Mouse (Mus musculus) right cerebral cortex, postnatal 4 days (tissue): ENCODE data around the gene Slc2a12.

Experiments
- DNase-seq: peaks from one replicate; pipeline ENCODE4 v3.0.0-alpha.2; 2022

The Slc2a12 gene

DNA sequence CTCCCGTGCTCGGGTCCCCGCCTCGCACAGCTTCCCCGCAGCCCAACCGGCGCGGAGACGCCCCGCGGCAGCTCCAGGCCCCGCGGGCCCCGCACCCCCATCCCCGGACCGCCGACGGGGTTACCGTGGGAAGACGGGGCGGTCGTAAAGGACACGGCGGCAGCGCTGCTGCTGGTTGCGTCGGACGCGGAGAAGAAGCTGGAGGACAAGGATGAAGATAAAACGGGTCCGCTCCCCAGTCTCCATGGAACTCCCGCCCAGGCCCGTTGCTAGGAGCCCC, 86.1 kb downstream of the Slc2a12 start:
- DNase-seq: no peak

DNA sequence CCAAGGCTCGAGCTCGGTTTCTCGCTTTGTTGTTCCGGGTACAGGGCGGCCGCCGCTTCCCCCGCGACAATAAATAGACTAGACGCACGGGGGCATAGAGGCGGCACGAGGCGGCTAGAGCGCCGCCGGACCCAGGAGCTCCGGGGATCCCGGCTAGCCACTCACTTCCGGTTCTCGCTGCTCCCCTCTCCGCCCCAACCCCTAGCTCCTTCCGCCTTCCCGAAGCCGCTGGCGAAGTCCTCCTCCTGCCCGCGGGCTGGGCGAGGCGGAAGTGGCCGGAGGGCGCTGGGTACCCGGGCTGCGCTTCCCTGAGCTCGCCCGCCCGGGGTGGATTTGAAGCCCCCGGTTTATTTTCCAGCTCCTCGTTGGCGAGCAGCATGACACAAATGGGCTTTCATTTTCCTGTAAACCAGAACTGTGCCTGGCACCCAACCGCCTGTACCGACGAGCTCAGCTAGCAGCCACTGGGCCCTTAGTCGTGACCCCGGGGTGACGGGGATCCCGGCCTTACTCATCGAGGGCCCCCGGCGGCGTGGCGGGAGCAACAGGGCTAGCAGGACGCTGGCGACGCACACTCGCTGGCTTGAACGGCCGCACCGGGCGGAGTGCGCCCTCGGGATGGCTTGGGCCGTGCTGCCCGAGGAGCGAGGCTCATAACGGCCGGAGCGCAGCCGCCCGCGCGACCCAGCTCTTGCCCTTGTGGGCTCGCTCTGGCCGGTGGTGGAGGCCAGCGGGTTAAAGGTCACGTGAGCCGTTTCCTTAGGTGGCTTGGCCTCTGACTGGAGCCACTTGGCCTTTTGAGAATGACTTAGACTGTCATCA, 86.7 kb downstream of the Slc2a12 start, which contains the start of gene Tbpl1:
Tbpl1 (minus strand) TSS at position 667 of the 822 bp plus-strand sequence.
- DNase-seq: peak; percentile 88

DNA sequence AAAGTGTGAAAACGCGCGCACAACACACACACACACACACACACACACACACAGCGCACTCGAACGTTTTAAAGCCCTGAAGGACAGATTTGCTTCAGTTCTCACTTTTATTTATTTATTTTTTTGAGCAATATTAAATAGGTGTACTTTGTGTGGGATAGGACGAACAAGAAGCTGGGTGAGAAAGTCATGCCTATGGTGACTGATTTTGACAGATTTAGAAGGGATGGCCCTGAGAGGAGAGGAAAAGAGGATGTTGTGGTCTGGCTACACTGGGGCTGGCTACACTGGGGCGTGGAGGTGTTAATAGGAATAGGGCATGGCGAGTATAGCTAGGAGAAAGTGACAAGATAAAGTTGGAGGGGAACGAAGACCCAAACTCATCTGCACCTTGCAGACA, 87.4 kb downstream of the Slc2a12 start:
- no peak for DNase-seq

DNA sequence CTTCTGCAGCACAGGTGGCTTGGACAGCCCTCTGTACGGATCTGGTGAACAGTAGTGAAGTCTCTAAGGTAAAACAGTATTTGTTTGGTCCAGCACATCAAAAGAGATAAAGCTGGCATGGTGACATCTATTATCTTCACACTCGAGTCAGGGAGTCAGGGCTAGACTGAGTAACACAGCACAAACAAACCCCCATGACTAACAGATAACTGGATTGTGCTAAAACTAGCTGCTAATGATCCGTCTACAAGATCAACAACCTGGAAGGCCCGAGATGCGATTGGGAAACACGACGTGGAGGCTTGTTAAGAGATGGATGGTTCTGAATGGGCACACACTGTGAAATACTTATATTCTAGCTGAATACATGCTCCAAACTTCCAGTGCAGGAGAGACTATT, 101.1 kb downstream of the Slc2a12 start:
- no peak for DNase-seq

DNA sequence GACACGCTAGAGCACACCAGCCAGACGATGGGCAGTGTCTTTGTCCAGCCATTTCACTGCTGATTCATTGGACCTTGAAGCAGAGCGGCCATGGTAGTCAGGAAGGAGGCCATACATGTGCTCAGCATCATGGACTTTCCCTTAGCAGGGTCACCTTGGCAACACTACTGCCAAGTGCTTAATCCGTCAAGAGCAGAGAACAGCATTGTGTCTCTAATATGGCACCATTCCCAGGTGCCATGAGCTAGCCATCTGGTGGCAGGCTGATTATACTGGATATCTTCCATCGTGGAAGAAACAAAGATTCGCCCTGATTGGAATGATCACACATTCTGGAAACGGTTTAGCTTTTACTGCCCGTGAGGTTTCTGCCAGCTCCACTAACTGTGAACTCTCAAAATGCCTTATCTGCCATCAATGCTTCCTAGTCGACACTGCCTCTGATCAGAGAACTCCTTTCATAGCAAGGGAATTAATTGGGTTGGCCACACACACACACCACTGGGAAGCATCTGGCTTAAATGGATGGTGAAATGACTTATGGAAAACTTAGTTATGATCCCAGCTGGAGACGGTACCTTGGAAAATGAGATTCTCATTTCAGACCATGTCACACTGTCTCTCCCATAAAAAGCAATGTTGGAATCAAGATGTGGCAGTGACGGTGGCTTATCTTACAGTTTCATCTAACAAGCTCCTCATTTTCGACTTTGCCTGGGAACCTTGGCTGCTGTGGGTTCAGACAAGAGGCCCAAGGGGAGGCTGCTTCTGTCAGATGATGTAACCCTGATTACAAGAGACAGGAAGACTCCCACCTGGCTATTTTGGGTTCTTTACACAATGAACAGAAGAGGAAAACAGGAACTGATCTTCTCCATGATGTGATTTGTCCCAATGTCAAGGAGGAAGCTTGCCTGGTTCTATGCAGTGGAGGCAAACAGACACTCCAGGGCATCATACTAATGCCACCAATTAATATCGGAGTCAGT, 101.8 kb downstream of the Slc2a12 start:
- peak; percentile 32 for DNase-seq

DNA sequence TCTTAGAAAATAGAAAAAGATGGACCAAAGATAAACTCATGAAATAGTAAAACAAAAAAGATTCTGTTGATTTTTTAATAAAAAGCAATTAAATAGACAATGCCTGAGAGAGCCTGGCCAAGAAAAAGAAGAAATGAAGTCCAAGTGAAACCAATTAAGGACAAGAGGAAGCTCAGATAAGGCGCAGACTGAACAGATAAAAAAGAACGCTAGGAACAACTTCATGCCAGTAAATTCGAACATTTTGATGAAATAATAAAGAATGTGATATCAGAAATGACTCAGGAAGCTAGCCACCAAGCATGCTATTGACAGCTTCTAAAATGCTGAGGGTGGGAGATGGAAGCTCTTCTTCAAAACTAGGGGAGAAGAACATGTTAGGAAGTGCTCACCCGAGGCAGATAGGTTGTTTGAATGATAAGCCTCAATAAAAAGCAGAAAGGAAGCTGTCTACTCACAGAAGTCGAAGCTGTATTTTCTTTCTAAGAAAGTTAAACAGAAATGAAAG, 106.4 kb downstream of the Slc2a12 start:
- no peak for DNase-seq
